Mouse (Mus musculus) lung, adult 2 months (tissue): ENCODE results near the gene Fam135a. TPM values are rescaled to one million over a fixed set of nuclear protein-coding genes. Genes with fewer than 3 reads are reported as not detected.
"Not testable (repeated sequence)": the region's sequence is repeated elsewhere in the genome, so short reads cannot be mapped to it uniquely, and the experiment has no call there.

Experiments used
- DNase-seq: peaks from one replicate; pipeline ENCODE4 v3.0.0; 2022
- H3K4me1 ChIP-seq: fragments of 200-500 bp; 2 replicates; pipeline ENCODE4 v1.6.1; 2011; ENCODE audit warnings: low read length; ENCODE audit not compliant: control insufficient read depth, insufficient read depth
- H3K4me3 ChIP-seq: fragments of 200-500 bp; replicated peaks from 2 replicates; pipeline ENCODE3; 2011; ENCODE audit warnings: low read depth, mild to moderate bottlenecking, control low read depth, low read length; ENCODE audit errors: extremely low read depth
- CTCF ChIP-seq: fragments of 200-500 bp; IDR thresholded peaks from 2 replicates; pipeline ENCODE4 v1.5.1; 2011; ENCODE audit warnings: mild to moderate bottlenecking, low read length, control low read depth; ENCODE audit not compliant: insufficient read depth
- POLR2A ChIP-seq: fragments of 200-500 bp; IDR thresholded peaks from 2 replicates; pipeline ENCODE4 v1.6.1; 2011; ENCODE audit warnings: low read depth, mild to moderate bottlenecking, control low read depth, low read length, borderline replicate concordance; ENCODE audit errors: extremely low read depth
- WGBS: fragments of 180-500 bp; shearing (Covaris S2); methylation state at CpG from one replicate; pipeline ENCODE4 v1.1.7; 2018; 5-methylcytosine and 5-hydroxymethylcytosine counted together
- polyA plus RNA-seq: library from polyadenylated mRNA; depleted of rRNA; stranded (reverse); fragments of >200 nt; gene quantifications from 2 replicates; pipeline ENCODE4 v1.2.3, GENCODE M21; 2012

Fam135a gene
- polyA plus RNA-seq, 1 experiment, result 7.9 TPM

DNA sequence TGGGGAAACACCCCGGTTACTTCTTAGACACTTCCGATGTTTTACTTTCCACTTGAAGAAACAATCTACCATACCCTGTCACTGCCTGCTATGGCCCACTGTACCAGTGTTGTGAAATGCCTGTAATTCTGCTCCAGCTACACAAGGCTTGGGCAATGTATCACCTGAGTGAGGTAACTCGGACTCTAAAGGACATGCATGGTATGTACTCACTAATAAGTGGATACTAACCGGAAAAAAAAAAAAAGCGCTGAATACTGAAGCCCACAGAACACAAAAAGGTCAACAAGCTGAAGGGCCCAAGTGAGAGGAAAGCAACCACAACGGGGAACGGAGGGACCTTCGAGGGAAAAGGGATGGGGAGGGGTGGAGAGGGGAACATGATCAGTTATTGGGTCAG, 92.5 kb downstream of the Fam135a start:
- 68% methylated on average over 8 of the region's 8 CpGs for WGBS
- peaks cover 3% of the 10 kb centered on the region; the same call in 1 of the 2 replicates for H3K4me1 ChIP-seq
- no peak for TF ChIP-seq CTCF
- TF ChIP-seq POLR2A, result no peak
- H3K4me3 ChIP-seq, result no peak overlapping the region
- DNase-seq, result peak; percentile 9

DNA sequence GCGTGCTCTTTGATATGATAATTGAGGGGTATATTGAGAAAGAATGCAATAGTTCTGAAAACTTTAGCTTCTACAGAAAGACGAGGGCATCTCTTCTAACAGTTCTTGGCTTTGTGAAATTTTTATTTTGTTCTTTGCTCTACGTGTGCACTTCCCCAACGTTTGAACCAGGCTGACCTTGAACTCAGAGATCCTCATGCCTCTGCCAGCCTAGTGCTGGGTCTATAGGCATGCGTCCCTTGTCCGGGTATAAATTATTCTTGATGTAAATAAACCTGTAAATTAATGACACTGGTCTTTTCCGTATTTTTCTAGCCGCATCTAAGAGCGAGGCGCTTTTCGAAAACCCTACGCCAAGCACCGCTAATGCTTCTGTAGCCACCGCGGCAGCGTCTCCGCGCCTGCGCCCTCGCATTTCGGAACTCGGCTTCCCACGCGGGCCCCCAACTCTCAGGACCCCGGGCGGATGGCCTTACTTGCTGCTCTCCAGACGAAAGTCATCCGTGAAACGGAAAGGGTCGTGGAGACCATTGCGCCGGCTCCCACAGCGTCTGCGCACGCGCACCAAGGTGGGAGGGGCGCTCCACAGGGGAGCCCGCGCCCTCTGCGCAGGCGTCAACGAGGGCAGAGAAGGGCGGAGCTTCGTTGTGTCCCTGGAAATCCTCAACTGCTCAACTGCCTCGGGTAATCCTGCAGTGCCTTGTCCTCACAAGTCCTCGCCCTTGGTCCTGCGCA, 94.9 kb downstream of the Fam135a start, which contains the start of gene Sdhaf4:
Sdhaf4 (minus strand) TSS at position 587 of the 735 bp plus-strand sequence.
- TF ChIP-seq POLR2A, result peak; percentile 84; the same call in 1 of the 2 replicates
- no peak for TF ChIP-seq CTCF
- DNase-seq, result peak; percentile 91
- peak within 1 kb of the TSS; percentile 93 for H3K4me3 ChIP-seq
- under 1% methylated on average over 47 of the region's 47 CpGs for WGBS
- peaks cover 3% of the 10 kb centered on the region; the same call in 1 of the 2 replicates for H3K4me1 ChIP-seq

DNA sequence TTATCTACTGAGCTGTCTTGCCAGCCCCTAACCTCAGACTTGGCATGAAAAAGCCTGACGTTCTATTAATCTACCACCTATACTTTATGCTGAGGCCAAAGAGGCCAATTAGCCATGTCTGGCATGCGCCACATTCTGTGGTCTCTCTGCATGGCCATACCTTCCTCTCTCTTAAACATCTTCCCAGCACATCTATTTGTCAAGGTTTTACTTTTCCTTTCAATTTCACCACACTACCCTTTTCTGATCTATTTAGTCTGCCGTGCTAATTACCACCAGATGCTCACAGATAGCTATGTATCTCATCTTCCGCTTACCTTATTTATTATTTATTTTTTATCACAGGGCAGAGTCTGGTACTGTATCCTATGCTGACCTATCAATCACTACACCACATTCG, 100.8 kb downstream of the Fam135a start:
- DNase-seq, result no peak
- TF ChIP-seq CTCF (no peak), POLR2A (no peak)
- 94% methylated on average over 5 of the region's 5 CpGs for WGBS
- H3K4me3 ChIP-seq, result no peak overlapping the region
- H3K4me1 ChIP-seq, result no peaks in the 10 kb centered on the region; the same call in 1 of the 2 replicates

- TF ChIP-seq POLR2A (no peak), CTCF (no peak)
- no peak overlapping the region for H3K4me3 ChIP-seq
- 94% methylated on average over 7 of the region's 7 CpGs for WGBS
- no peaks in the 10 kb centered on the region for H3K4me1 ChIP-seq
- DNase-seq, result no peak
Measured at GRCm38 (mm10) chr1:23998866-23999265, 101.3 kb downstream of the Fam135a start.

GRCm38 (mm10) chr1:23998120-23998810, 101.9 kb downstream of the Fam135a start:
- DNase-seq, result no peak
- WGBS, result 92% methylated on average over 7 of the region's 7 CpGs
- no peak overlapping the region for H3K4me3 ChIP-seq
- TF ChIP-seq CTCF, result no peak
- no peak for TF ChIP-seq POLR2A
- H3K4me1 ChIP-seq, result no peaks in the 10 kb centered on the region

DNA sequence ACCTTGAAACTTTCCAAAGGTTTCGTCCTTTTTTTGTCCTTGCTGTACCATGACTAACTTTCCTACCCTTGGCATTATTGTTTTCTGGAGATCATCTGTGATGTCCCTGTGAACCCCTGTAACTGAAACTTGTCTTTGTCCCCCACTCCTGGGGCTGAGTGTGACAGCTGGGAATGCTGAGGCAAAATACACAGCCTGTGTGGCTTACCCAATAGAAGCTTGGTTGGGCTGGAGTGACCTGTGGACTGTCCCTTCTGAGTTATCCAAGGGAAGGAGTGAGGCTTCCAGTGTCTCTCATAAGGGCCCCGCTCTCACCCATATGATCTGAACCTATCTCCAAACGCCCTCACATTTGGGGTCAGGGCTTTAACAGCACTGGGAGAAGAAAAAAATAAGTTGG, 102.6 kb downstream of the Fam135a start:
- Histone ChIP-seq H3K4me3 (no peak overlapping the region), H3K4me1 (no peaks in the 10 kb centered on the region)
- DNase-seq, result no peak
- TF ChIP-seq POLR2A, result no peak
- TF ChIP-seq CTCF, result no peak
- WGBS, result 89% methylated on average over 3 of the region's 3 CpGs

- H3K4me3 ChIP-seq, result no peak overlapping the region
- no peak for DNase-seq
- 91% methylated on average over 4 of the region's 4 CpGs for WGBS
- TF ChIP-seq CTCF, result no peak
- TF ChIP-seq POLR2A, result no peak
- H3K4me1 ChIP-seq, result no peaks in the 10 kb centered on the region
Measured at GRCm38 (mm10) chr1:23995420-23995819, 104.7 kb downstream of the Fam135a start.

- no peaks in the 10 kb centered on the region for H3K4me1 ChIP-seq
- TF ChIP-seq POLR2A, result no peak
- TF ChIP-seq CTCF, result no peak
- DNase-seq, result no peak
- 82% methylated on average over 3 of the region's 3 CpGs for WGBS
- H3K4me3 ChIP-seq, result no peak overlapping the region
Measured at GRCm38 (mm10) chr1:23983118-23983517, 117.0 kb downstream of the Fam135a start.

DNA sequence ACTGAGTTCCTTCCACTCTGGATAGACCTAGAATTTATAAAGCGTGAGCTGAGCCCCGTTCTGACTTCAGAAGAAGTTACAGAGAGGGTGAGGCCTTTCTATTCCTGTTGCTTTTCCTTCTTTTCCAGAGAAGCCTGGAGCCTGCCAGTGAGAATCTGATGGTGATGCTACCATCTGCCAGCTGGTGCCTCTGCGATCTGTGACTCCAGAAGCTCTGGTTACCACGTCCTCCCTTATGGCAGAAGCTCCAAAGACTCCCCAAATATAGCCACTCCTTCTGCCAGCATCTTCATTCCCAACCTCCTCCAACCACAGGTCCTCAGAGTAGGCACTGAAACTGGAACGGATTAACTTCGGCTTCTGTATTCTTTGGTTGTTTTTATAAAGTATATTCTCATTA, 121.9 kb downstream of the Fam135a start:
- 83% methylated on average over 6 of the region's 6 CpGs for WGBS

GRCm38 (mm10) chr1:23971159-23971558, 129.0 kb downstream of the Fam135a start:
- DNase-seq, H3K4me3 ChIP-seq, H3K4me1 ChIP-seq: not testable (repeated sequence)
- 75% methylated on average over 4 of the region's 4 CpGs for WGBS

More for the DNA sequence above, 121.9 kb downstream of the Fam135a start:
- no peak for DNase-seq
- Histone ChIP-seq H3K4me3 (no peak overlapping the region), H3K4me1 (no peaks in the 10 kb centered on the region)
- TF ChIP-seq CTCF (no peak), POLR2A (no peak)
